Mouse (Mus musculus) lung, embryonic 14.5 days (tissue): Measurements from ENCODE around the gene Elane. TPM values are rescaled to one million over a fixed set of nuclear protein-coding genes. Genes with fewer than 3 reads are reported as not detected.

Source experiments
- ATAC-seq: fragments of 200-750 bp; cut with Nextera tagmentation; 2 replicates; pipeline ENCODE4 v1.8.0; 2017; ENCODE audit warnings: mild to moderate bottlenecking, moderate TSS enrichment, moderate library complexity; ENCODE audit not compliant: insufficient read depth
- DNase-seq: peaks from one replicate; pipeline ENCODE4 v3.0.0-alpha.2; 2015
- H3K27ac ChIP-seq: fragments of 300-500 bp; sonication (generic); 2 replicates; pipeline ENCODE4 v1.5.1; 2014; ENCODE audit warnings: low read depth, mild to moderate bottlenecking, moderate library complexity
- H3K27me3 ChIP-seq: fragments of 300-500 bp; sonication (generic); 2 replicates; pipeline ENCODE4 v1.6.1; 2014; ENCODE audit warnings: low read length, control low read depth; ENCODE audit not compliant: insufficient read depth
- H3K36me3 ChIP-seq: fragments of 300-500 bp; sonication (generic); 2 replicates; pipeline ENCODE4 v1.6.1; 2014; ENCODE audit warnings: control low read depth; ENCODE audit not compliant: insufficient read depth
- H3K4me1 ChIP-seq: fragments of 300-500 bp; sonication (generic); 2 replicates; pipeline ENCODE4 v1.6.1; 2014; ENCODE audit warnings: antibody characterized with exemption, control low read depth; ENCODE audit not compliant: insufficient read depth
- H3K4me2 ChIP-seq: fragments of 300-500 bp; sonication (generic); 2 replicates; pipeline ENCODE4 v1.6.1; 2014; ENCODE audit warnings: mild to moderate bottlenecking
- H3K4me3 ChIP-seq: fragments of 300-500 bp; sonication (generic); 2 replicates; pipeline ENCODE4 v1.5.1; 2014; ENCODE audit warnings: low read depth, low read length
- H3K9ac ChIP-seq: fragments of 300-500 bp; sonication (generic); 2 replicates; pipeline ENCODE4 v1.6.1; 2014
- H3K9me3 ChIP-seq: fragments of 300-500 bp; sonication (generic); 2 replicates; pipeline ENCODE4 v1.6.1; 2016; ENCODE audit warnings: low read depth, low read length, control low read depth
- CTCF ChIP-seq: IDR thresholded peaks from 2 replicates; pipeline ENCODE4 v1.5.1; 2016; ENCODE audit warnings: antibody characterized with exemption, low read depth
- WGBS: fragments of 180-500 bp; shearing (Covaris S2); extraction: QIAGEN DNeasy Blood & Tissue Kit; methylation state at CpG from one replicate; pipeline ENCODE4 v1.1.7; 2014; 5-methylcytosine and 5-hydroxymethylcytosine counted together
- polyA plus RNA-seq: library from polyadenylated mRNA; unstranded; fragments of >200 nt; fragmentation: Nextera tagmentation; extraction: Ambion mirVana; gene quantifications from 2 replicates; pipeline ENCODE4 v1.2.1, GENCODE M21; 2014

Gene Elane
- polyA plus RNA-seq, 1 experiment from 2014 or later = 0.18 TPM

DNA sequence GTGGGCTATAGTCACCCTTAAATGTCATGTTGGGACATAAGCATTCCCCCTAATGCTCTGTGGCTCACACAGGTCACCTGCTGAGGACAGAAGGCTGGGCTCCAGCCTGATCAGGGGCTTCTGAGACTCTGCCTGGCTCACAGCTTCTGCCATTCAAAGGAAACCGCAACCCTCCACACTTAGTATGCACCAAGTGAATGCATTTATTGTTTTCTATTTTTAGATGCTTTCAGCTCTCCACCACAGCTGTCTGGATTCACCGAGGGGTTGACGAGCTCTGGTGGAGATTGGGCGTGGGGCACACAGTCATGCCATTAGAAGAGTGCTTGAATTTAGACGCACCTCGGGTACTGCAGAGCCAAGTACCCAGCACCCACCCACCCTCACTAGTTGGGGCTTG is 12.7 kb upstream of the Elane start:
- ATAC-seq (no peak), DNase-seq (no peak)
- Histone ChIP-seq H3K4me1 (no peaks in the 10 kb centered on the region; the same call in 1 of the 2 replicates), H3K9ac (peak overlapping the region; percentile 79), H3K9me3 (no peaks in the 10 kb centered on the region), H3K27me3 (no peaks in the 10 kb centered on the region), H3K27ac (no peak overlapping the region; the same call in 1 of the 2 replicates), H3K36me3 (no peaks in the 10 kb centered on the region), H3K4me3 (peak overlapping the region; percentile 72), H3K4me2 (peak overlapping the region; percentile 97)
- 7% methylated on average over 6 of the region's 6 CpGs for WGBS
- TF ChIP-seq CTCF = no peak

DNA sequence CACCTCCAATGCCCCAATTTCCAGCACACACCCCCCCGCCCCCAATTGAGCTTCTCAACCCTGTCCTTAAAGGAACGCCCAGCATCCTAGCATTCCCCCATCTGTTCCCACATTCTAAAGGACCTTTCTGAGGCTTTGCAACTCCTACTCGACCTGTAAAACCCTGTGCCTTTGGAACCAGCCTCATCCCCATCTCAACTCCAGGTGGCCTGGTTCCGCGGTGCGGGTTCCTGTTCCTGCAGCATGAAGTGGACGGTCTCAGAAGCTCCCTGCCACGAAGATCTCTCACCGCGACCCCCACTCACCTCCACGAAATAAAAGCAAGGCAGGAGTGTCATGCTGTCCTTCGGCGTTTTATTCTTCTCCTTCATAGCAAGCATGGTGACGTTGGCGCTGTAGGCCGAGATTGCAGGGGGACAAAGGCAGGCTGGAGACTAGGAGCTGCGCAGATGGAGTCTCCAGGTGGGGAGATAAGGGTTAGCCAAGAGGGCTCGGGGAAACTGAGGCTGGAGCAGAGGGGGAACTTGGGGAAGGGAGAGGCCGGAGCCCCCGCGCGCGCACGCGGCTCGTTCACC is 12.2 kb upstream of the Elane start:
- Histone ChIP-seq H3K4me3 (peak overlapping the region; percentile 72), H3K36me3 (no peaks in the 10 kb centered on the region), H3K27me3 (no peaks in the 10 kb centered on the region), H3K4me1 (no peaks in the 10 kb centered on the region; the same call in 1 of the 2 replicates), H3K9me3 (no peaks in the 10 kb centered on the region), H3K27ac (peak overlapping the region; percentile 37; the same call in 1 of the 2 replicates), H3K9ac (peak overlapping the region; percentile 79), H3K4me2 (peak overlapping the region; percentile 97)
- WGBS = 1% methylated on average over 26 of the region's 26 CpGs
- no peak; the same call in 1 of the 2 replicates for ATAC-seq
- peak; percentile 36 for DNase-seq
- no peak for TF ChIP-seq CTCF

DNA sequence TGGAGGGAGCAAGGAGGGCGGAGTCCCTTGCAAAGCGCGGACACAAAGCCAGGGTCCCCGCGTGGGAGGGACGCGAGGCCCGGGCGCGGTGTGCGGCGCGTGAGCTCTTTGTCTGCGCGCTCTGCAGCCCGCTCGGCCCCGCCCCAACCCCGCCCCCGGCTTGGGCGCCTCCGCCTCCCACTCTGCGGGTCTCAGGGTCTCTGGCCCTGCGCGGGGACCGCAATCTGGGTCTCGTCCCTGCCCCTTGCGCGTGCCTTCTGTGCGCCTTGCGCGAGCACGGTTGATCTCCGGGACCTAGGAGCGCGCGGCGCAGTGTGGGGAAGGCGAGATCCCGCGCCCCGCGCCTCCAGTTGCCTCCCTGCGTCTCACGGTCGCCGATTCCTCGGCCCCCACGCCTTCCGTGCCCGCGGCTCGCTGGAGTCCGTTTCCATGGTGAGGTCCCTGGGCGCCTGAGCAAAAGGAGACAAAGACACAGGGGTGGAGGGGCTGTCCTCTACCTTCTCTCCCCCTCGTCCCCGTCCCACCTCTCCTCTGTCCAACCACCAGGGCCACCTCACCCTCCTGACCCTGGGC is 11.7 kb upstream of the Elane start, which contains the start of the genes Prtn3 and Plppr3:
TSS of gene Prtn3 (plus strand) at position 187 of the 573 bp plus-strand sequence.
TSS of gene Plppr3 (minus strand) at position 345 of the 573 bp plus-strand sequence.
- Histone ChIP-seq H3K27me3 (no peaks in the 10 kb centered on the region), H3K9ac (peak within 1 kb of the TSS; percentile 79), H3K4me3 (peak within 1 kb of the TSS; percentile 72), H3K4me2 (peak within 1 kb of the TSS; percentile 97), H3K4me1 (no peaks in the 10 kb centered on the region; the same call in 1 of the 2 replicates), H3K27ac (peak within 1 kb of the TSS; percentile 37; the same call in 1 of the 2 replicates), H3K36me3 (no peaks in the 10 kb centered on the region), H3K9me3 (no peaks in the 10 kb centered on the region)
- DNase-seq (peak; percentile 74), ATAC-seq (peak; percentile 88)
- WGBS = 1% methylated on average over 53 of the region's 57 CpGs
- TF ChIP-seq CTCF = no peak

DNA sequence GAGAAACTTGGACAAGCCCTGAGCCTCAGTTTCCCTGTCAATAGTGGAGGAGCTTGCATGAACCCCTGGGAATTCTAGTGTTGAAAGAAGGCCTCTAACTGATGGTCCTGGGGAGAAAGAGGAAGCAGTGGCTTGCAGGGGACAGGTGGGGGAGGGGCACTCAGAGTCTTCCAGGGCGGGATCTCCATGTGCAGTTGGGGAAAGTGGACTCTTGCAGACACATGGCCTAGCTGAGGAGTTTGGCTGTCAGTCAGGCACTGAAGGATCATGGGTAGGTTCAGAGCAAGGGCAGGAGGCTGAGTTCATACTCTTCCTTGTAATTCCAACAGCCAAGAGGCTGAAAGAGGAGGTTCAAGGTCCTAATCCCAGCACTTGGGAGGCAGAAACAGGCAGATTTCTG is 8.9 kb upstream of the Elane start:
- Histone ChIP-seq H3K4me2 (no peak overlapping the region), H3K36me3 (no peaks in the 10 kb centered on the region), H3K9me3 (no peaks in the 10 kb centered on the region), H3K27me3 (no peaks in the 10 kb centered on the region), H3K4me3 (no peak overlapping the region), H3K9ac (no peak overlapping the region), H3K27ac (no peak overlapping the region), H3K4me1 (peaks cover 4% of the 10 kb centered on the region)
- DNase-seq (no peak), ATAC-seq (no peak)
- no peak for TF ChIP-seq CTCF
- WGBS = 23% methylated on average over 1 of the region's 1 CpGs

DNA sequence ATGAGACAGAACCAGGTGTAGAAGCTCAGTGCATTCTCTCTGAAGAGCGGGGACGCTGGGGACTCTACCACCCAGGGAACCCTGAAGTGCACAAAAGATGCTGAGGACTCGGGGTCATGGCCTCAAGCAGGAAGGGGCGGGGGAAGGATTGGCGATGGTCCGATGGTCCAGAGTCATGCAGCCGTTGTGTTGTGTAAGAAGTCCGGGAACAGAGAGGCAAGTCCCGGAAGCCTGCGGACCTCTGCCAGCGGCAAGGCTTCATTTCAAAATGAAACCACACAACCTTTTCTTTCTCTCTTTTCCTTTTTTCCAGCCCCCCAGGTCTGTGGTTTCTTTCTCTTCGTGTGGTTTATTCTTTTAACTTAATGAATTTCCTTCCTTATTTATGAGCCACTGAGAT is 8.3 kb upstream of the Elane start:
- Histone ChIP-seq H3K4me1 (peaks cover 8% of the 10 kb centered on the region), H3K9ac (no peak overlapping the region), H3K36me3 (no peaks in the 10 kb centered on the region), H3K4me3 (no peak overlapping the region), H3K9me3 (no peaks in the 10 kb centered on the region), H3K27ac (no peak overlapping the region), H3K4me2 (no peak overlapping the region), H3K27me3 (0 out of 2 replicates have a peak, but pooled peaks cover under 1% of the 10 kb centered on the region)
- TF ChIP-seq CTCF = no peak
- ATAC-seq = no peak
- WGBS = 48% methylated on average over 12 of the region's 12 CpGs
- no peak for DNase-seq

DNA sequence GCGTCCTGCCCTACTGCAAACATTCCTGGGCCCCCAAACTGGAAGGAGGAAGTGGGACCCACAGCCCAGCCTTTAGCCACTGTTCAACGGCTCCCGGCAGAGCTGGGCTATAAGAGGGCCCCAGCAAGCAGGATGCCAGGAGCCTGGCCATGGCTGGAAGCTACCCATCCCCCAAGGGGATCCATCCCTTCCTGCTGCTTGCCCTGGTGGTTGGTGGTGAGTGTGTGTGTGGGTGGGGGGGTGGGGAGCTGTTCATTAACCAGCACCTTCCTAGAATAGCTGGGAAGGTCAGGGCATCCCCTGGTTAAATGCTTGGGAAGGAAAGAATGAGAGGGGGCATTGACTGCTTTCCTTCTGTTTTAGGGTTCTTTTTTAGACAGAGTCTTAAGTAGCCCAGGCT is 6.5 kb upstream of the Elane start:
- no peak for DNase-seq
- Histone ChIP-seq H3K36me3 (no peaks in the 10 kb centered on the region), H3K27me3 (0 out of 2 replicates have a peak, but pooled peaks cover 7% of the 10 kb centered on the region), H3K4me1 (peaks cover 8% of the 10 kb centered on the region; the same call in 1 of the 2 replicates), H3K4me2 (no peak overlapping the region), H3K27ac (no peak overlapping the region), H3K4me3 (no peak overlapping the region), H3K9me3 (no peaks in the 10 kb centered on the region), H3K9ac (no peak overlapping the region)
- no peak for ATAC-seq
- whole genome bisulfite sequencing = 19% methylated on average over 3 of the region's 3 CpGs
- TF ChIP-seq CTCF = no peak

DNA sequence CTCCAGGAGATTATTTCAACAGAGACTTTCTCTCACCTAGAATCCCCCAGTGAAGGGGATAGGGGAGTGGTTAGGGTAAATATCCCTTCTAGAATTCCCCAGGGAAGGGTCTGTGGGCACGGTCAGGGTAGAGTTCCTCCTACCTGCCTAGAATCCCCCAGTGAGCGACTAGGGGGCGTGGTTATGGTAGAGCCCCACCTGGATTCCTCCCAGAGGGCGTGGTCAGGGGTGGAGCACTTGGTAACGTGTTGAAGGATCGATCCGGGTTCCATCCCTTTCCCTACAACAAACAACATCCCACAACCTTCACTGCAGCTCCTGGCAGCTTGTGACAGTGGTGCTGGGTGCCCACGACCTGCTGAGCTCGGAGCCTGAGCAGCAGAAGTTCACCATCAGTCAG is 5.3 kb upstream of the Elane start:
- H3K36me3 ChIP-seq = no peaks in the 10 kb centered on the region
- H3K27ac ChIP-seq = no peak overlapping the region
- H3K9ac ChIP-seq = no peak overlapping the region
- no peak for ATAC-seq
- H3K27me3 ChIP-seq = 0 out of 2 replicates have a peak, but pooled peaks cover 7% of the 10 kb centered on the region
- peak; percentile 40 for DNase-seq
- no peaks in the 10 kb centered on the region for H3K9me3 ChIP-seq
- 0 out of 2 replicates have a peak overlapping the region, but pooled peaks have one; percentile 2 for H3K4me3 ChIP-seq
- peak overlapping the region; percentile 19; the same call in 1 of the 2 replicates for H3K4me2 ChIP-seq
- TF ChIP-seq CTCF = no peak
- whole genome bisulfite sequencing = 18% methylated on average over 9 of the region's 9 CpGs
- H3K4me1 ChIP-seq = peaks cover 8% of the 10 kb centered on the region; the same call in 1 of the 2 replicates
